In genomic region chr5:86889933-86890332, GRCm38 (mm10) we compare ENCODE assay signal across 39 mouse cellular contexts. TPM values are rescaled to one million over a fixed set of nuclear protein-coding genes. Genes with fewer than 3 reads are reported as not detected.
DNase-seq lines count a peak whose midpoint lies in the region; ATAC-seq and TF ChIP-seq lines count a peak whose summit lies in the region.
"Had no signal": no experiment of that assay in that cellular context is flagged by ENCODE, and none has a peak within 500 bp of the region (broad histone marks: within the 10 kb centered on the region; RNA-seq: fewer than 3 reads in every experiment).

No protein-coding gene starts in this region.

- H3K36me3 ChIP-seq in kidney, postnatal 0 days (ENCODE audit: insufficient read depth, low read length): no peaks in the 10 kb centered on the region
- no peaks in the 10 kb centered on the region for H3K36me3 ChIP-seq in kidney, embryonic 16.5 days (ENCODE audit: insufficient read depth, low read length)
- H3K36me3 ChIP-seq in MEL (ENCODE audit: control insufficient read depth in 1 of 2, insufficient read depth in 2 of 2, low read length in 2 of 2): no peaks in the 10 kb centered on the region
- H3K36me3 ChIP-seq: heart, embryonic 12.5 days; hindbrain, embryonic 13.5 days; limb, embryonic 10.5 days; limb, embryonic 15.5 days had no signal

- ATAC-seq in kidney, postnatal 0 days (replicated peaks; ENCODE audit: low FRiP score, low read depth): no peak
- no peak for ATAC-seq in kidney, embryonic 16.5 days (ENCODE audit: low FRiP score, low TSS enrichment)
- ATAC-seq: CD4-positive, CD25-positive, alpha-beta regulatory T cell, adult 4 months; forebrain, embryonic 13.5 days; inflammation-experienced regulatory T-cells, adult 6 months; midbrain, embryonic 16.5 days had no signal

- 86% methylated on average over 1 of the region's 1 CpGs for whole genome bisulfite sequencing in kidney, postnatal 0 days
- 92% methylated on average over 1 of the region's 1 CpGs for WGBS in kidney, embryonic 16.5 days

- no peak for TF ChIP-seq EP300 in MEL (IDR thresholded peaks at IDR 0.05; ENCODE audit: low read depth in 1 of 2, low read length in 2 of 2)

- peak; percentile 2 for DNase-seq in embryo, embryonic 10.5 days (ENCODE audit: low spot score)
- no peak for DNase-seq in embryo, embryonic 9.5 days (ENCODE audit: extremely low spot score)
- no peak for DNase-seq in kidney, postnatal 0 days (ENCODE audit: low spot score)
- peak; percentile 9 for DNase-seq in 3T3-L1 (ENCODE audit: low read depth, low spot score)
- peak; percentile 3 for DNase-seq in MEL (ENCODE audit: low read depth, low spot score)
- DNase-seq in testis, postnatal 14 days (ENCODE audit: low spot score): no peak
- no peak for DNase-seq in spleen, postnatal 10 days (ENCODE audit: low spot score in 2 of 2)
- DNase-seq: adrenal gland, postnatal 14 days; cerebellum, adult 2 months; cerebellum, postnatal 14 days; gastrocnemius, postnatal 36 days; heart, adult 2 months; heart, postnatal 4 days; kidney, adult 2 months; lung, postnatal 36 days; spleen, adult 18-20 months had no signal

- H3K27ac ChIP-seq in kidney, postnatal 0 days: no peak overlapping the region
- H3K27ac ChIP-seq in kidney, embryonic 16.5 days (ENCODE audit: low read length): no peak overlapping the region
- no peak overlapping the region for H3K27ac ChIP-seq in MEL (ENCODE audit: control insufficient read depth, low read depth, low read length)
- H3K27ac ChIP-seq: forebrain, embryonic 13.5 days; heart, adult 2 months; hindbrain, embryonic 13.5 days; limb, embryonic 10.5 days; limb, embryonic 15.5 days had no signal

- no peaks in the 10 kb centered on the region for H3K4me1 ChIP-seq in kidney, postnatal 0 days (replicated peaks; ENCODE audit: insufficient read depth, low read length)
- no peaks in the 10 kb centered on the region for H3K4me1 ChIP-seq in kidney, embryonic 16.5 days (ENCODE audit: insufficient read depth, low read length)
- no peaks in the 10 kb centered on the region for H3K4me1 ChIP-seq in MEL (ENCODE audit: control insufficient read depth in 1 of 2, insufficient read depth in 2 of 2, low read length in 2 of 2)
- H3K4me1 ChIP-seq: forebrain, embryonic 13.5 days; heart, embryonic 12.5 days; hindbrain, embryonic 13.5 days; limb, embryonic 10.5 days; limb, embryonic 15.5 days had no signal

- H3K4me3 ChIP-seq in kidney, postnatal 0 days (replicated peaks; ENCODE audit: low read depth, low read length): no peak overlapping the region
- no peak overlapping the region for H3K4me3 ChIP-seq in kidney, embryonic 16.5 days (ENCODE audit: low read length)
- H3K4me3 ChIP-seq in MEL (ENCODE audit: control insufficient read depth in 1 of 2, insufficient read depth in 1 of 2, low read depth in 2 of 2, low read length in 2 of 2): no peak overlapping the region
- H3K4me3 ChIP-seq: forebrain, embryonic 13.5 days; heart, adult 2 months; heart, embryonic 12.5 days; hindbrain, embryonic 13.5 days; limb, embryonic 10.5 days; limb, embryonic 15.5 days had no signal

- H3K4me2 ChIP-seq in kidney, postnatal 0 days (ENCODE audit: low read length): no peak overlapping the region
- H3K4me2 ChIP-seq in kidney, embryonic 16.5 days (replicated peaks; ENCODE audit: low read depth, low read length): no peak overlapping the region
- H3K4me2 ChIP-seq: forebrain, embryonic 13.5 days; heart, embryonic 12.5 days; hindbrain, embryonic 13.5 days; limb, embryonic 15.5 days; midbrain, embryonic 11.5 days had no signal

- H3K9ac ChIP-seq in kidney, postnatal 0 days (ENCODE audit: low read depth, low read length): no peak overlapping the region
- no peak overlapping the region for H3K9ac ChIP-seq in kidney, embryonic 16.5 days (replicated peaks; ENCODE audit: low read length)
- H3K9ac ChIP-seq in MEL (ENCODE audit: control insufficient read depth, low read depth, low read length, poor library complexity, severe bottlenecking): no peak overlapping the region
- H3K9ac ChIP-seq: forebrain, embryonic 13.5 days; heart, embryonic 12.5 days; hindbrain, embryonic 13.5 days; limb, embryonic 15.5 days had no signal

- H3K9me3 ChIP-seq in kidney, postnatal 0 days (replicated peaks; ENCODE audit: low read length): no peaks in the 10 kb centered on the region
- peaks cover 5% of the 10 kb centered on the region; the same call in 1 of the 2 replicates for H3K9me3 ChIP-seq in kidney, embryonic 16.5 days (ENCODE audit: low read length)
- H3K9me3 ChIP-seq in MEL (replicated peaks; ENCODE audit: insufficient read depth, low read length): no peaks in the 10 kb centered on the region
- H3K9me3 ChIP-seq: forebrain, embryonic 13.5 days; heart, embryonic 12.5 days; limb, embryonic 10.5 days; limb, embryonic 15.5 days had no signal

- no peaks in the 10 kb centered on the region for H3K79me2 ChIP-seq in MEL (ENCODE audit: control insufficient read depth, insufficient read depth, low read length, poor library complexity)

- no peaks in the 10 kb centered on the region for H3K27me3 ChIP-seq in kidney, postnatal 0 days (ENCODE audit: insufficient read depth, low read length)
- no peaks in the 10 kb centered on the region for H3K27me3 ChIP-seq in kidney, embryonic 16.5 days (ENCODE audit: insufficient read depth, low read length)
- no peaks in the 10 kb centered on the region for H3K27me3 ChIP-seq in MEL (ENCODE audit: control insufficient read depth in 1 of 2, insufficient read depth in 2 of 2, low read length in 2 of 2)
- H3K27me3 ChIP-seq: forebrain, embryonic 13.5 days; heart, embryonic 12.5 days; hindbrain, embryonic 13.5 days; limb, embryonic 15.5 days had no signal

- TF ChIP-seq CTCF in kidney, postnatal 0 days (IDR thresholded peaks at IDR 0.05; ENCODE audit: low read depth): peak; percentile 38; the same call in 1 of the 2 replicates
- TF ChIP-seq CTCF in MEL (IDR thresholded peaks at IDR 0.05 in 2 of 3, conservative IDR thresholded peaks at IDR 0.05 in 1 of 3; ENCODE audit: control insufficient read depth in 1 of 3, insufficient read depth in 1 of 3, low read depth in 2 of 3, low read length in 3 of 3, poor library complexity in 1 of 3, severe bottlenecking in 1 of 3): peak in 1 of 3 experiments; percentile 29; a peak in 2 of 6 replicates

- peak; percentile 15; the same call in 1 of the 2 replicates for TF ChIP-seq RAD21 in MEL (IDR thresholded peaks at IDR 0.05; ENCODE audit: low read depth, low read length)

- no peak for TF ChIP-seq POLR2A in MEL (IDR thresholded peaks at IDR 0.05; ENCODE audit: control insufficient read depth in 1 of 2, insufficient read depth in 1 of 2, low read depth in 1 of 2, low read length in 2 of 2, poor library complexity in 1 of 2)

TF ChIP-seq in MEL, 35 proteins besides CTCF, POLR2A, EP300 and RAD21:
- TF ChIP-seq MXI1 (IDR thresholded peaks at IDR 0.05; ENCODE audit: low read depth, low read length) (no peak), SMC3 (IDR thresholded peaks at IDR 0.05; ENCODE audit: low read depth, low read length) (peak; percentile 48)
TF ChIP-seq in MEL: peak in this region for 1.

RNA-seq across cellular contexts. Expression of gene Ugt2b34, which starts 16.8 kb away (rescaled TPM):
- 7.5 and 8.1 TPM in 2 replicates for polyA plus RNA-seq in kidney, postnatal 0 days (2015; fragmentation: Nextera tagmentation; extraction: Ambion mirVana)
- 12.9 and 16.7 TPM in 2 replicates for polyA plus RNA-seq in kidney, embryonic 16.5 days (2015; fragmentation: Nextera tagmentation; extraction: Ambion mirVana)
- total RNA-seq in MEL (2012; rRNA removed): not detected in 2 replicates
- polyA plus RNA-seq in MEL (2012; ENCODE audit: insufficient read depth in 1 of 2, insufficient read length in 2 of 2, low read depth in 1 of 2, low replicate concordance in 2 of 2, missing spikeins in 1 of 2): not detected
- total RNA-seq: gastrocnemius, postnatal 36 days; heart, adult 2 months; heart, postnatal 4 days; layer of hippocampus, adult 8-10 months; layer of hippocampus, postnatal 25 days; left cerebral cortex, postnatal 10 days; megakaryocyte, adult 5-6 weeks; neutrophil, adult 5-6 weeks had no signal
- polyA plus RNA-seq: CD4-positive, CD25-positive, alpha-beta regulatory T cell, adult 4 months; cerebellum, adult 2 months; cortical plate, adult 2 months; embryonic facial prominence, embryonic 11.5 days; forebrain, embryonic 13.5 days; frontal cortex, adult 2 months; heart, postnatal 0 days; hindbrain, embryonic 13.5 days; inflammation-experienced regulatory T-cells, adult 6 months; limb, embryonic 10.5 days; midbrain, embryonic 11.5 days; midbrain, embryonic 16.5 days; neural tube, embryonic 11.5 days had no signal

RNA-seq across cellular contexts. Expression of gene Ugt2b1, which starts 36.4 kb away (rescaled TPM):
- not detected in 2 replicates for polyA plus RNA-seq in kidney, postnatal 0 days (2015; fragmentation: Nextera tagmentation; extraction: Ambion mirVana)
- not detected in 2 replicates for polyA plus RNA-seq in kidney, embryonic 16.5 days (2015; fragmentation: Nextera tagmentation; extraction: Ambion mirVana)
- not detected in 2 replicates for total RNA-seq in MEL (2012; rRNA removed)
- not detected for polyA plus RNA-seq in MEL (2012; ENCODE audit: insufficient read depth in 1 of 2, insufficient read length in 2 of 2, low read depth in 1 of 2, low replicate concordance in 2 of 2, missing spikeins in 1 of 2)
- total RNA-seq: ES-E14; gastrocnemius, adult 18-20 months; gastrocnemius, postnatal 36 days; heart, adult 2 months; heart, postnatal 4 days; layer of hippocampus, adult 8-10 months; layer of hippocampus, postnatal 25 days; left cerebral cortex, postnatal 10 days; megakaryocyte, adult 5-6 weeks; neutrophil, adult 5-6 weeks had no signal
- polyA plus RNA-seq: CD4-positive, CD25-positive, alpha-beta regulatory T cell, adult 4 months; cerebellum, adult 2 months; cortical plate, adult 2 months; embryonic facial prominence, embryonic 11.5 days; forebrain, embryonic 13.5 days; frontal cortex, adult 2 months; heart, adult 2 months; heart, embryonic 12.5 days; heart, postnatal 0 days; hindbrain, embryonic 13.5 days; inflammation-experienced regulatory T-cells, adult 6 months; kidney, adult 2 months; limb, embryonic 10.5 days; limb, embryonic 15.5 days; lung, embryonic 16.5 days; midbrain, embryonic 11.5 days; midbrain, embryonic 16.5 days; neural tube, embryonic 11.5 days had no signal

Comparison
In these comparisons a context has a peak if more than half of its experiments do, and no peak if none do; other contexts are left out.
1. DNase-seq: peak in embryo, embryonic 10.5 days (single experiment), 3T3-L1 (single experiment) and MEL (single experiment); none in embryo, embryonic 9.5 days (single experiment), kidney, postnatal 0 days (single experiment), testis, postnatal 14 days (single experiment) and spleen, postnatal 10 days (0 of 2).